Mouse (Mus musculus) intestine, embryonic 15.5 days (tissue): Measurements from ENCODE around the gene C1s2. TPM values are rescaled to one million over a fixed set of nuclear protein-coding genes. Genes with fewer than 3 reads are reported as not detected.

ENCODE experiments used
- polyA plus RNA-seq: library from polyadenylated mRNA; unstranded; fragments of >200 nt; fragmentation: Nextera tagmentation; extraction: Ambion mirVana; gene quantifications from 2 replicates; pipeline ENCODE4 v1.2.1, GENCODE M21; 2015

C1s2 gene
- polyA plus RNA-seq, 1 experiment from 2014 or later: not detected

Other genes with a start within 250 kb of the C1s2 start
- 41.3 and 41.8 TPM in 2 replicates for gene Pex5, start 221.0 kb downstream of the C1s2 start, polyA plus RNA-seq
- 4.7 and 5.4 TPM in 2 replicates for gene Clstn3, start 171.3 kb downstream of the C1s2 start, polyA plus RNA-seq
- gene C1rl, start 143.0 kb downstream of the C1s2 start, polyA plus RNA-seq: 2.3 and 2.5 TPM in 2 replicates
- gene C1ra, start 123.7 kb downstream of the C1s2 start, polyA plus RNA-seq: 3.6 and 4.0 TPM in 2 replicates
- gene C1s1, start 93.7 kb downstream of the C1s2 start, polyA plus RNA-seq: 5.4 and 5.8 TPM in 2 replicates
- gene C1rb, start 65.8 kb downstream of the C1s2 start, polyA plus RNA-seq: not detected in 2 replicates
- 134 and 145 TPM in 2 replicates for gene Lpcat3, start 26.9 kb upstream of the C1s2 start, polyA plus RNA-seq
- gene Emg1, start 76.1 kb upstream of the C1s2 start, polyA plus RNA-seq: 225 and 231 TPM in 2 replicates
- 497 and 503 TPM in 2 replicates for gene Phb2, start 76.3 kb upstream of the C1s2 start, polyA plus RNA-seq
- gene Ptpn6, start 102.6 kb upstream of the C1s2 start, polyA plus RNA-seq: 16.7 and 17.7 TPM in 2 replicates
- 337 and 341 TPM in 2 replicates for gene Grcc10, start 105.3 kb upstream of the C1s2 start, polyA plus RNA-seq
- not detected in 2 replicates for gene Gm45234, start 119.9 kb upstream of the C1s2 start, polyA plus RNA-seq
- 10.5 and 11.9 TPM in 2 replicates for gene Atn1, start 120.4 kb upstream of the C1s2 start, polyA plus RNA-seq
- gene Eno2, start 133.6 kb upstream of the C1s2 start, polyA plus RNA-seq: 6.0 and 6.8 TPM in 2 replicates
- gene Lrrc23, start 143.6 kb upstream of the C1s2 start, polyA plus RNA-seq: 0.11 and 0.13 TPM in 2 replicates
- 16.1 and 16.3 TPM in 2 replicates for gene Spsb2, start 172.6 kb upstream of the C1s2 start, polyA plus RNA-seq
- 1,094 and 1,127 TPM in 2 replicates for gene Tpi1, start 178.2 kb upstream of the C1s2 start, polyA plus RNA-seq
- gene Usp5, start 193.4 kb upstream of the C1s2 start, polyA plus RNA-seq: 116 and 118 TPM in 2 replicates
- gene Cdca3, start 193.5 kb upstream of the C1s2 start, polyA plus RNA-seq: 166 and 177 TPM in 2 replicates
- 1.2 and 1.3 TPM in 2 replicates for gene Gnb3, start 204.2 kb upstream of the C1s2 start, polyA plus RNA-seq
- 17.9 and 20.1 TPM in 2 replicates for gene P3h3, start 221.7 kb upstream of the C1s2 start, polyA plus RNA-seq
- gene Gpr162, start 227.9 kb upstream of the C1s2 start, polyA plus RNA-seq: 0.99 and 1.1 TPM in 2 replicates